In genomic region chr19:6909021-6909420, GRCm38 (mm10) we compare ENCODE assay signal across 7 mouse cellular contexts. TPM values are rescaled to one million over a fixed set of nuclear protein-coding genes. Genes with fewer than 3 reads are reported as not detected.
DNase-seq lines count a peak whose midpoint lies in the region; ATAC-seq and TF ChIP-seq lines count a peak whose summit lies in the region.

No protein-coding gene starts in this region.

- peak overlapping the region; percentile 86 for H3K4me2 ChIP-seq in neural tube, embryonic 11.5 days (ENCODE audit: low read depth)
- peak overlapping the region; percentile 93 for H3K4me2 ChIP-seq in forebrain, embryonic 11.5 days (ENCODE audit: low read depth, low read length, severe bottlenecking)
- peak overlapping the region; percentile 82 for H3K4me2 ChIP-seq in limb, embryonic 14.5 days (replicated peaks; ENCODE audit: low read depth, low read length, severe bottlenecking)
- peak overlapping the region; percentile 83 for H3K4me2 ChIP-seq in stomach, embryonic 16.5 days (ENCODE audit: low read depth, low read length)

- peak overlapping the region; percentile 75 for H3K9ac ChIP-seq in neural tube, embryonic 11.5 days (ENCODE audit: low read length)
- peak overlapping the region; percentile 67 for H3K9ac ChIP-seq in forebrain, embryonic 11.5 days (ENCODE audit: low read length)
- H3K9ac ChIP-seq in limb, embryonic 14.5 days (ENCODE audit: low read depth, low read length, severe bottlenecking), result peak overlapping the region; percentile 67
- peak overlapping the region; percentile 87 for H3K9ac ChIP-seq in stomach, embryonic 16.5 days (ENCODE audit: low read length)

- no peak for DNase-seq in neural tube, embryonic 11.5 days (ENCODE audit: low spot score)
- DNase-seq in neural tube, embryonic 10.5 days (ENCODE audit: extremely low spot score, low spot score), result no peak
- no peak for DNase-seq in forebrain, embryonic 11.5 days (ENCODE audit: low spot score)
- DNase-seq in limb, embryonic 14.5 days (ENCODE audit: low spot score), result peak; percentile 31
- DNase-seq in adrenal gland, postnatal 36 days, result no peak

- H3K27ac ChIP-seq in neural tube, embryonic 11.5 days (ENCODE audit: low read depth, low read length), result peak overlapping the region; percentile 94
- H3K27ac ChIP-seq in forebrain, embryonic 11.5 days (ENCODE audit: low read depth, low read length), result peak overlapping the region; percentile 96
- peak overlapping the region; percentile 99 for H3K27ac ChIP-seq in limb, embryonic 14.5 days (replicated peaks; ENCODE audit: low read depth, low read length)
- H3K27ac ChIP-seq in stomach, embryonic 16.5 days (ENCODE audit: low read length), result peak overlapping the region; percentile 100

- H3K36me3 ChIP-seq in neural tube, embryonic 11.5 days (ENCODE audit: control insufficient read depth, insufficient read depth, low read length), result peaks cover 16% of the 10 kb centered on the region
- H3K36me3 ChIP-seq in forebrain, embryonic 11.5 days (ENCODE audit: control insufficient read depth, insufficient read depth, low read length), result peaks cover 11% of the 10 kb centered on the region
- peaks cover 48% of the 10 kb centered on the region for H3K36me3 ChIP-seq in limb, embryonic 14.5 days (ENCODE audit: control insufficient read depth, insufficient read depth, low read length)
- H3K36me3 ChIP-seq in stomach, embryonic 16.5 days (ENCODE audit: control insufficient read depth, insufficient read depth, low read length), result peaks cover 3% of the 10 kb centered on the region; the same call in 1 of the 2 replicates

- H3K27me3 ChIP-seq in neural tube, embryonic 11.5 days (ENCODE audit: control insufficient read depth, insufficient read depth, low read length), result no peaks in the 10 kb centered on the region
- no peaks in the 10 kb centered on the region for H3K27me3 ChIP-seq in forebrain, embryonic 11.5 days (ENCODE audit: control insufficient read depth, insufficient read depth, low read length)
- H3K27me3 ChIP-seq in limb, embryonic 14.5 days (ENCODE audit: control insufficient read depth, insufficient read depth, low read length), result no peaks in the 10 kb centered on the region
- H3K27me3 ChIP-seq in stomach, embryonic 16.5 days (ENCODE audit: control insufficient read depth, insufficient read depth, low read length), result no peaks in the 10 kb centered on the region

- H3K9me3 ChIP-seq in neural tube, embryonic 11.5 days (ENCODE audit: control insufficient read depth, low read length), result no peaks in the 10 kb centered on the region
- no peaks in the 10 kb centered on the region for H3K9me3 ChIP-seq in forebrain, embryonic 11.5 days (ENCODE audit: control insufficient read depth, low read length)
- H3K9me3 ChIP-seq in limb, embryonic 14.5 days (ENCODE audit: control insufficient read depth, low read length), result no peaks in the 10 kb centered on the region
- no peaks in the 10 kb centered on the region for H3K9me3 ChIP-seq in stomach, embryonic 16.5 days (replicated peaks; ENCODE audit: control insufficient read depth, low read length)

- TF ChIP-seq POLR2A in limb, embryonic 14.5 days (IDR thresholded peaks at IDR 0.05; ENCODE audit: borderline replicate concordance, extremely low read depth, insufficient read depth, insufficient read length), result no peak

- H3K4me3 ChIP-seq in neural tube, embryonic 11.5 days (ENCODE audit: low read depth, low read length), result peak overlapping the region; percentile 65
- H3K4me3 ChIP-seq in forebrain, embryonic 11.5 days (ENCODE audit: low read depth, low read length), result peak overlapping the region; percentile 65
- peak overlapping the region; percentile 67 for H3K4me3 ChIP-seq in limb, embryonic 14.5 days (replicated peaks; ENCODE audit: low read length)
- H3K4me3 ChIP-seq in stomach, embryonic 16.5 days (replicated peaks; ENCODE audit: low read length), result peak overlapping the region; percentile 72

- H3K4me1 ChIP-seq in neural tube, embryonic 11.5 days (ENCODE audit: control insufficient read depth, insufficient read depth, low read length), result peaks cover 14% of the 10 kb centered on the region
- H3K4me1 ChIP-seq in forebrain, embryonic 11.5 days (replicated peaks; ENCODE audit: control insufficient read depth, insufficient read depth, low read length), result peaks cover 15% of the 10 kb centered on the region
- peaks cover 12% of the 10 kb centered on the region for H3K4me1 ChIP-seq in limb, embryonic 14.5 days (ENCODE audit: control insufficient read depth, insufficient read depth, low read length)
- H3K4me1 ChIP-seq in stomach, embryonic 16.5 days (ENCODE audit: control insufficient read depth, insufficient read depth, low read length), result peaks cover 24% of the 10 kb centered on the region

- 8% methylated on average over 11 of the region's 11 CpGs for WGBS in neural tube, embryonic 11.5 days
- WGBS in forebrain, embryonic 11.5 days, result 16% methylated on average over 11 of the region's 11 CpGs
- 7% methylated on average over 11 of the region's 11 CpGs for whole genome bisulfite sequencing in limb, embryonic 14.5 days
- 7% methylated on average over 11 of the region's 11 CpGs for WGBS in stomach, embryonic 16.5 days

- ATAC-seq in neural tube, embryonic 11.5 days (ENCODE audit: insufficient read depth, low FRiP score, low TSS enrichment), result no peak
- no peak for ATAC-seq in forebrain, embryonic 11.5 days (replicated peaks; ENCODE audit: low FRiP score)
- ATAC-seq in limb, embryonic 14.5 days (ENCODE audit: low FRiP score, low read depth), result no peak
- no peak for ATAC-seq in stomach, embryonic 16.5 days (ENCODE audit: insufficient read depth, low FRiP score)
- no peak for ATAC-seq in frontal cortex, adult (ENCODE audit: low TSS enrichment)

RNA-seq across cellular contexts. Expression of gene Trmt112, which starts 0.5 kb away (rescaled TPM):
- 125 and 131 TPM in 2 replicates for polyA plus RNA-seq in neural tube, embryonic 11.5 days (2014; fragmentation: Nextera tagmentation; extraction: Ambion mirVana)
- 144 and 152 TPM in 2 replicates for polyA plus RNA-seq in forebrain, embryonic 11.5 days (2014; fragmentation: Nextera tagmentation; extraction: Ambion mirVana)
- polyA plus RNA-seq in limb, embryonic 14.5 days (2012; rRNA removed), result 163 and 164 TPM in 2 replicates
- 163 and 167 TPM in 2 replicates for polyA plus RNA-seq in limb, embryonic 14.5 days (2014; fragmentation: Nextera tagmentation; extraction: Ambion mirVana)
- polyA plus RNA-seq in stomach, embryonic 16.5 days (2015; fragmentation: Nextera tagmentation; extraction: Ambion mirVana), result 111 and 122 TPM in 2 replicates
- 100 to 1,000 TPM in 1 of 2 experiments, 10 to 100 TPM in 1; 93.1 to 116 TPM for total RNA-seq in adrenal gland, postnatal 36 days (2021)

RNA-seq across cellular contexts. Expression of gene Prdx5, which starts 0.9 kb away (rescaled TPM):
- polyA plus RNA-seq in neural tube, embryonic 11.5 days (2014; fragmentation: Nextera tagmentation; extraction: Ambion mirVana), result 110 and 120 TPM in 2 replicates
- 105 and 106 TPM in 2 replicates for polyA plus RNA-seq in forebrain, embryonic 11.5 days (2014; fragmentation: Nextera tagmentation; extraction: Ambion mirVana)
- polyA plus RNA-seq in limb, embryonic 14.5 days (2012; rRNA removed), result 145 and 173 TPM in 2 replicates
- 245 and 269 TPM in 2 replicates for polyA plus RNA-seq in limb, embryonic 14.5 days (2014; fragmentation: Nextera tagmentation; extraction: Ambion mirVana)
- polyA plus RNA-seq in stomach, embryonic 16.5 days (2015; fragmentation: Nextera tagmentation; extraction: Ambion mirVana), result 291 and 307 TPM in 2 replicates
- total RNA-seq in adrenal gland, postnatal 36 days (2021), result 100 to 1,000 TPM; 254 to 293 TPM

RNA-seq across cellular contexts. Expression of gene Esrra, which starts 12.6 kb away (rescaled TPM):
- 4.1 and 4.3 TPM in 2 replicates for polyA plus RNA-seq in neural tube, embryonic 11.5 days (2014; fragmentation: Nextera tagmentation; extraction: Ambion mirVana)
- polyA plus RNA-seq in forebrain, embryonic 11.5 days (2014; fragmentation: Nextera tagmentation; extraction: Ambion mirVana), result 5.4 TPM in 2 replicates
- polyA plus RNA-seq in limb, embryonic 14.5 days (2012; rRNA removed), result 20.3 and 25.5 TPM in 2 replicates
- 3.4 and 5.1 TPM in 2 replicates for polyA plus RNA-seq in limb, embryonic 14.5 days (2014; fragmentation: Nextera tagmentation; extraction: Ambion mirVana)
- polyA plus RNA-seq in stomach, embryonic 16.5 days (2015; fragmentation: Nextera tagmentation; extraction: Ambion mirVana), result 17.8 and 18.0 TPM in 2 replicates
- 10 to 100 TPM; 33.6 to 50.9 TPM for total RNA-seq in adrenal gland, postnatal 36 days (2021)

RNA-seq across cellular contexts. Expression of gene Catsperz, which starts 16.2 kb away (rescaled TPM):
- 0.77 TPM in 1 of 2 replicates, not detected in the other for polyA plus RNA-seq in neural tube, embryonic 11.5 days (2014; fragmentation: Nextera tagmentation; extraction: Ambion mirVana)
- not detected in 2 replicates for polyA plus RNA-seq in forebrain, embryonic 11.5 days (2014; fragmentation: Nextera tagmentation; extraction: Ambion mirVana)
- 2.8 and 5.6 TPM in 2 replicates for polyA plus RNA-seq in limb, embryonic 14.5 days (2012; rRNA removed)
- 3.6 and 5.4 TPM in 2 replicates for polyA plus RNA-seq in limb, embryonic 14.5 days (2014; fragmentation: Nextera tagmentation; extraction: Ambion mirVana)
- 1.8 and 2.8 TPM in 2 replicates for polyA plus RNA-seq in stomach, embryonic 16.5 days (2015; fragmentation: Nextera tagmentation; extraction: Ambion mirVana)
- total RNA-seq in adrenal gland, postnatal 36 days (2021), result not detected

RNA-seq across cellular contexts. Expression of gene Kcnk4, which starts 25.3 kb away (rescaled TPM):
- polyA plus RNA-seq in neural tube, embryonic 11.5 days (2014; fragmentation: Nextera tagmentation; extraction: Ambion mirVana), result 0.13 and 0.28 TPM in 2 replicates
- polyA plus RNA-seq in forebrain, embryonic 11.5 days (2014; fragmentation: Nextera tagmentation; extraction: Ambion mirVana), result not detected in 2 replicates
- polyA plus RNA-seq in limb, embryonic 14.5 days (2012; rRNA removed), result 0.91 and 1.1 TPM in 2 replicates
- polyA plus RNA-seq in limb, embryonic 14.5 days (2014; fragmentation: Nextera tagmentation; extraction: Ambion mirVana), result 1.1 TPM in 2 replicates
- 0.68 and 0.79 TPM in 2 replicates for polyA plus RNA-seq in stomach, embryonic 16.5 days (2015; fragmentation: Nextera tagmentation; extraction: Ambion mirVana)
- total RNA-seq in adrenal gland, postnatal 36 days (2021), result under 1 TPM; 0.16 to 0.20 TPM
